Mouse (Mus musculus) cerebellum, adult 2 months (tissue): ENCODE results near the gene Poc1a.

Source experiments
- CTCF ChIP-seq: fragments of 200-500 bp; IDR thresholded peaks from 2 replicates; pipeline ENCODE4 v1.5.1; 2011; ENCODE audit warnings: low read depth, mild to moderate bottlenecking, control low read depth, low read length, moderate library complexity, borderline replicate concordance; ENCODE audit not compliant: insufficient read depth
- POLR2A ChIP-seq: fragments of 200-500 bp; IDR thresholded peaks from 2 replicates; pipeline ENCODE4 v1.6.1; 2011; ENCODE audit warnings: low read length, control low read depth, borderline replicate concordance; ENCODE audit not compliant: insufficient read depth

GRCm38 (mm10) chr9:106359297-106359696 lies 78.4 kb downstream of the Poc1a start:
- no peak for TF ChIP-seq CTCF
- no peak for TF ChIP-seq POLR2A
